Mouse (Mus musculus) cerebellum, adult 11-12 months (tissue): ENCODE results near the gene Sphk1.
A peak's percentile ranks its signal among the peaks of the same experiment; 100 is the strongest.

Experiments used
- DNase-seq: peaks from one replicate; pipeline ENCODE4 v3.0.0; 2022

Gene Sphk1

DNA sequence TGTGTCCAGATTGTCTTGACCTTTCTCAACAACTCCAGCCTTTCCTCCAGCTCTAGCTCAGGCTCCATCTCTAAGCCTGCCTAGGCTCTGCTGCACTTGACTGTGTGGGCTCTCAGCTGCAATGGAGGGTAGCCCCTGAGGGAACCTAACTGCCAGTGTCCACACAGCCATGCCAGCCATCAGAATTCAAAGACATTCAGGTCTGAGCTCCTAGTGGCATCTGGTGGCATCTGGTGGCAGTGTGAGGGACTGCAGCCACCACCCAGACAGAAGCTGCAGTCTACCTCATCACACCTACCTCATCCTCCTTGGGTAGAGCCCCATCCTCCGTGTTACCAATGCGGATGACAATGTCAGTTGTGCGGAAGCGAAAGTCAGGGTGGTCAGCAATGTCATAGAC lies 12.4 kb downstream of the Sphk1 start:
- DNase-seq, result no peak

DNA sequence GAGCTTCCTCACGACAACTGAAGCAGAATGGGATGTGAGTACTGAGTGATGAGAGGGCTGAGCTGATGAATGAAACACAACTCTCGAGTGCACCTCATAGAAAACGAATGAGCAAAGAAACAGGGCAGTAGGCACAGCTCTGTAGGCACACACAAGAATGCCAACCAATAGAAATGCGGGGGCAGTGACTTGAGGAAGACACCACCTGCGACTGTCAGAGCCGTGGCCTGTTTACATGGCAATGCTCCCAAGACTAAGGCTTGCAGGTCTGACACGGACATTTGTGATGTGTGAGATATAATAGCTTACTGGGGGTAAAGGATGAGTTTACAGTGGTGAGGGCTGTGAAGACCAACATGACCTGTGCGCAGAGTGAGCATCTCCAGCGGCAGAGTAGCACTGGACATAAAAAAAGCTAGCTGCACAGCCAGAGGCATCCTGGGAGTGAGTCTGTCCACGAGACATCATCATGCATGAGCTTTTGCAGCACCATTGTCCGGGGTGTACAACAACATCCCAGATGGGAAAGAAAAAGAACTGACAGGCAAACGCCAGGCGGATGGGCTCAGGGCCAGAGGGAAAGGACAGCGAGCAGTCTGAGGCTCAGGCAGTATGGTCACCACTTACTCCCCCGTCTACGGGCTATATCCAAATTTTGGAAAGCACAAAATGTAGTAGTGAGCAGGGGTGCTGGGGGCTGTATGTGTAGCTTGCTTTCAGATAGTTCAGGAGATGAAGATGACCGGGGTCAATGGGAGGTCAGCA lies 16.8 kb downstream of the Sphk1 start:
- no peak for DNase-seq

DNA sequence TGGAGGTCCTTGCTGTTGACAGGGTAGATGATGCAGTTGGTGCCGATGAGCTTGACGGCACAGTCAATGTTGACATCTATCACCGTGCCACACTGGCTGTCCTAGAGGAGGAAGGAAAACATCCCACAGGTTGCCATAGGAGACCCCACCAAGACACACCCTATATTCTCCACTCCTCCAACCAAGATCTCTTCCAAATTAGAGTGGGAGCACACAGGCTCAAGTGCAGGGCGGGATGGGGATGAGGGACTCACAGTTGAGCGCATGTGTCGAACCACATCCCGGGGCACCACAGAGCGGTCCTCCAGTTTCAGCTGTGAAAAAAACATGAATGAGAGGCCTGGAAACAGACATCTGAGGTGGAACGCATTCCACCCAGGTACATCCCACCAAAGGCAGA lies 18.1 kb downstream of the Sphk1 start:
- no peak for DNase-seq

DNA sequence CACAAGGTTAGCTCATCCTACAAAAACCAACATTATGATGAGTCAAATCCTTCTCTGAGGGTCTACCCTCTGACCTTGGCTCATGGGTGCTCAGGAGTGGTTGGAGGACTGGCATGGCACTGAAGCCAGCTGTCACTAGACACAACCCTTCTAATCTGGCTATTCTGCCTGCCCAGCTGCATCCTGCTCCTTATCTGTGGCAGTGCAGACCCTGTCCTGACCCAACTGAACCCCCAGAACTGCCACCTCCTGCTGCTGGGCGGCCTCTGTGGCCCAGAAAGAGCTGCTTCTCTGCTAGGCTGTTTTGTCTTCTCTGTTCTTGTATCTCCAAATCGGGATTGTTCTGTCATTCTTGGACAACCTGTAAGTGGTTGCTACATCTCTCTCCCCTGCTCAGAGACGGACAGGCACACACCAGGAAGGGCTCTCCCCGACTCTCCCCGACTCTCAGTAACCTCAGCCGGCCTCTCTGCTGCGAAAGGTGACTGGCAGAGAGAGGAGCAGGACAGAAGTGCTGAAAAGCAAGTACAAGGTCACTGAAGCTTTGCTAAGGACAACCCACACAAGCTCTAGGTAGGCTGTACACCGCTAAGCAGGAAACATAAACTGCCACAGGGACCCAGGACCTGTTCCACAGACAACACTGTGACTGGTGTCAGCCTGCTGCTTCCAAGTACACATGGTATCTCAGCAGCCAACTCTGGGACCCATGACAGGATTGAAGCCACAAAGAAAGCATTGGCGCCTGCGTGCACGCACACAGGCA lies 18.7 kb downstream of the Sphk1 start:
- DNase-seq, result no peak

DNA sequence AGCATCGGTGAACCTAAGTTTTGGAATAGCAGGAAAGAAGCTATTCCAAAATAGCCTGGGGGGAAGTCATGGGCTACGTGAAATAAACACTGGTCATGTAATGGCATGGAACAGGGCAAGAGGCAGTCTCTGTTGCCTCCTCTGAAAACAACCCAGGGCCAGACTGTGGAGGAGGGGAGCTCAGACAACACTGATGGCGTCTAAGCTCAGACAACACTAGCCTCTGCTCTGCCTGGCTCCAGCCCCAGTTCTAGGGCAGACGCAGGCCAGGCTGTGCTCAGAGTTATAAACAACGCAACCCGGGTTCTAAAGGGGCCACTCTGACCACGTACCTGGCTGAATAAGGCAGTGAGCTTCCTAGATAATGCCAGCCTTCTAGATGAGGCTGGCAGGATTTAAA lies 20.0 kb downstream of the Sphk1 start:
- no peak for DNase-seq

DNA sequence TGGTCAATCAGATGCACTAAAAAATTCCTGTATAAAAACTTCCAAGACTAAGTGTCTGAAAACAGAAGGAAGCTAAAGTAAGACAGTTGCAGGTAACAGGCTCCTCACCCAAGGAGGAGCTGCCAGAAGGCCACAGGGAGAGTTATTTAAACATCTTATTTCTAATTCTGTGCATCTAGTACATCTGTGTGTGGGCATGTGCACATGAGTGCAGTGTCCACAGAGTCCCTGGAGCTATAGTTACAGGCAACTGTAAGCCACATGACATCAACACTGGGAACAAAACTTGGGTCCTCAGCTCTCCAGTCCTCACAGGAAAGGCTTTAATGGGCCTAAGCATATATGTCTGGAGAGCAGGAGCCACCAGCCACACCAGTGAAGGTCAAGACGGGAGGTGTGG lies 21.5 kb downstream of the Sphk1 start:
- no peak for DNase-seq

DNA sequence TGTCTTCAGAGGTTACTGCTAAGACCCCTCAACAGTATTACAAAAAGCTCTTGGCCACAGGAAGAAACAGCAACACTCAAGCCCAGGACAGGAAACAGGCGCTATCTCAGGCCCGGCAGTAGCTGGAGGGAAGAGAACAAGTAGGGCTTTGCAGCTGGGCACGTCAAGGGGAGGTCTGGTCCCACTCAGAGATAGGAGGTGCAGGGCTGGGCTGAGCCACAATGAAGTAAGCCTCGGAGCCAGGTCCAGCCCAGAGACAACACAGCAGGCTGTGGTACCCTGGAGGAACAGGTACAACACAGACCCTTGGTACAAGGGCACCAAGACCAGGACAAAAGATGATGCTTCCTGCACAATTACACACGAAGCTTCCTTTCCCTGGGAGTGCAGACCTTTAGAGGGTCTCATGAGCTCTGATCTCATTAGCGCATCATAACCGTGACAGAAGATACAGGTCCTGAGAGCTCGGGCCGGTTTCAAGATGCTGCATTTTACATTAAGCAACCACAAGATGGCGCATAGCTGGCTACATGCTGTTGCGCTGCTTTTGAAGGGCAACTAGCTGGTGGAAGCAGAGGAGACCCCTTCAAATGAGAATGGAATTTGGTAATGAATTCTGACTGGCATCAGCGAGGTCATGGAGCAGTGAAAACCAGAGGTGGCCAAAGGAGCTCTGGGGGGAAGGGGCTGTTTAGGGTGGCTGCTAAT lies 23.6 kb downstream of the Sphk1 start:
- DNase-seq, result no peak

DNA sequence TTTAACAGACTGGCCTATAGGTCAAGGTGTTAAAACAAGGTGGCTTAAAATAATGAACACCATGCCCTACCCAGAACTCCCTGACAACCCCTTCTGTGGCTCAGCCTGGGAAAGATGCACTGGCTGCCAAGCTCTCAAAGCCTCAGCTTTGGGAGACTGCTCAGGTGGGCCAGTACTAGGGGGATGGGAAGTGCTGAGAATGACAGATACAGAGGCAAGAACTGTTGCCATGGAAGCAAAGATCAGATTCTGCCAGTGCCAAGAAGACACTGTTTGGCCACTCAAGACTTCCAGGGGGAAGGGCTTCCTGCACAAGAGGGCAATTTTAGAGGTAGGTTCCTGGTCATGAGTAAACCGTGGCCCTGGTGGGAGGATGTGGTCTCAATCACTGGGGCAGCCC lies 24.8 kb downstream of the Sphk1 start:
- no peak for DNase-seq

DNA sequence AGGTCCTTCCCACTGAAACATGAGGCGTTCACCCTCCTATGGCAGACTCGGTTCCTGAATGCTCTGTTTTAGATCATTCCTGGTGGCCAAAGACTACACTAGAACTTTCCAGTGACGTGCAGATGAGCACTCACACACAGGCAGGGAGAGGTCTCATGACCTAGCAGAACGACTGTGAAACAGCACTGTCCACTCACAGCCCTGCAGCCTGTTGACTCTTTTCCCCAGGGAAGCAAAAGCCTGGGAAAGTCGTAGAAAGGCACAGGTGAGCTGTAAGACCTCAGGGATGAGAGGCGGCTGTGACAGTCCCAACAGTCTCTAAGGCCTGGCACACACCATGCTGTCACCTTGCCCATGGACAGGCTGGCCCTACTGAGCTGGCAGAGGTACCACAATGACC lies 25.6 kb downstream of the Sphk1 start:
- DNase-seq, result no peak

DNA sequence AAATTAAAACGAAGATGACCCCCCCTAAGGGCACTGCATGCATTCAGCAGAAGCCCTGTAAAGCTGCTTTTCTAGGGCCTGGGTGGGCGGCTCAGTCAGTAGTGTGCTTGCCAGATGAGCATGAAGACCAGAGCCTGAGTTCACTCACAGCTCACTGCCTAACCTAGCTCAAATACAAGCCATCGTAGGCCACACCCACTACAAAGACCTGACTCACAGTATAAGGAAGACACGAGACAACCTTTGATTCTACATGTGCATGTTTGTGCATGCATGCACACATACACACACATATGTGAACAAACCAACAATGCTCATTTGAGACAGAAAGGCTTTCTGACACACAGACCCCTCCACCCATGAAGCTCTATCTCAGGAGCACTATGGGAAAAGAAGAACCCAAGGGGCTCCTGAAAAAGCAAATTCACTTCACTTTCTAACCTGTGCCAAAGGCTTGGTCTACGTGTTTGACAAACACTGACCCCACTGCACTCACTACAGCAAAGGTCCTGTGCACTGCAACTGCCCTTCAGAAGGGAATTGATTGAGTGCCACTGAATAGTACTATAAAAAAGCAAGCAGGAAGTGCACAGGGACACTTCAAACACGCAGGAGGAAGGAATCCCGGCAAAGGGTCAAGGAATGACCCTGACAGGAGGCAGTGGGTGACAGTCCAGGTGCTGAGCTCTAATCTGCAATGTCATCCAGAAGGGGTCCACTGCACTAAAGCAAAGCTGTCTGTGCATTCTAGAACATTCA lies 34.7 kb downstream of the Sphk1 start:
- DNase-seq, result no peak

DNA sequence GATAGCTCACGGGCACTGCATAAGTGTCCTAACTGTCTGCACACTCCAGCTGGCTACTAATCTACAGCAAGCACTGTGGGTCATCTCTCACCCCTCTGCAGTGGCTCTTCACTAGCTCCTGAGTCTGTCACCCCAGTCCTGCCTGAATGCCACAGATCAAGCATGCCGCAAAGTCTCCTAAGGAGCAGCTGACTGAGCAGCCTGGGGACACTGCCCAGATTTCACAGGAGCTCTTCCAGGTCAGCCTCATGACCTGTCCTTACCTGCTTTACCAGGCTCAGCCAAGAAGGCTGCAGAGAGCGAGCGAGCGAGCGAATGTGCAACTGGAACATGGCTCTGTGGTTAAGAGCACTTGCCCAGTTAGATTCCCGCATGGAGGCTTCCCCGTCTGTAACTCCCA lies 36.8 kb downstream of the Sphk1 start:
- DNase-seq, result no peak

DNA sequence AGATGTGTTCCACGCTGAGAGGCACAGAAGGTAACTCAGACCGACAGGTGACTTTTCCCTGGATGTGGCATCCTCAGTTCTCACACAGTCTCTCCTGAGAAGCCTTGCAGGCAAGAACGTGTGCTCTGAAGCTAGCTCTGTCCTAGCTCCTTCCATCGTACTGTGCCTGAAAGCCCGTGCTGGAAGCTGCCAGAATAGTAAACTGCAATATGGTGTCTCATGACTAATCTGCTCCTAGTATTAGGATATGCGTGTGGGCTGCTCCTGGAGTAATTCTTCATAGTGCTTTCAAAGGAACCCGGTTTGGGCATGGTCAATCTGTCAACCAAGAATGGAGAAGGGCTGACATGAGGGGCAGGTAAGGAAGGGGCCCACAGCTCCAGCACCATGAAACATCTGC lies 40.1 kb downstream of the Sphk1 start:
- DNase-seq, result no peak

DNA sequence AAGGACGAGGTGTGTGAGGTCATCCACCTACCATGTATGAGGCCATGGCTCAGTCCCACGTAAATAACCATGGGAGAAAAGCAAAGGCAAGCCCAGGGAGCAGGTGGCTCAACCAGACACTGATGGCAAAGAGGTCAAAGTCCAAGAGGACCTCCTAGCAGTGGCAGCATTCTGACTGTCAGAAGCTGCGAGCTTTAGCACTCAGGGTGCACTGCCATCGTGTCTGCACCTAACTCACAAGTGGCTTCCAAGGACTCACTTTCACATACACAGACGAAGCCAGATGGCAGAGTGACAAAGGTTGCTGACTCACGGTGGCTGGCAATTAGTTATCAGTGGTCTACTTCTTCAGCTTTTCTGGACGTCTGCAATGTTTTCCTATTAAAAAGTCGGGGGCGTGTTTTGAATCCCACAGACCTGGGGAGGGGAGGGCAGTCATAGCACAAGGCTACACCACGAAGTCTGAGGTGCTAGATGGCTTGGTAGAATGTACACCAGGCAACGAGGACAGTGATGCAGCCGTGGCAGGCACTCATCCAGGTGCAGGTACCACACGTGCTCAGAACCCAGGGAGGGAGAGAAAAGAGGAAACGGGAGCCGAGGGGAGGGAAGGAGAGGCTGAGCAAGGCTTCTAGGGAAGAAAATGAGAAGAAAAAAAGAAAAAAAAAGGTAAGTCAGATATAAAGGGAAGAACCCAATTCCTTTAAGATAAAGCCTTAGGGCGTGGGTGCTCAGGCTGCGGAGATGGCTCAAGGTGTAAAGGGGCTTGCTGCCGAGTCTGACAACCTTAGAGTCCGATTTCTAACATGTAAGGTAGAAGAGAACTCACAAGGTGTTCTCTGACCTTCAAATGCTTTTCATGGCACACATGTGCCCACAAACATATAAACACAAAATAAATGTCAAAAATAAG lies 41.3 kb downstream of the Sphk1 start:
- peak; percentile 28 for DNase-seq

DNA sequence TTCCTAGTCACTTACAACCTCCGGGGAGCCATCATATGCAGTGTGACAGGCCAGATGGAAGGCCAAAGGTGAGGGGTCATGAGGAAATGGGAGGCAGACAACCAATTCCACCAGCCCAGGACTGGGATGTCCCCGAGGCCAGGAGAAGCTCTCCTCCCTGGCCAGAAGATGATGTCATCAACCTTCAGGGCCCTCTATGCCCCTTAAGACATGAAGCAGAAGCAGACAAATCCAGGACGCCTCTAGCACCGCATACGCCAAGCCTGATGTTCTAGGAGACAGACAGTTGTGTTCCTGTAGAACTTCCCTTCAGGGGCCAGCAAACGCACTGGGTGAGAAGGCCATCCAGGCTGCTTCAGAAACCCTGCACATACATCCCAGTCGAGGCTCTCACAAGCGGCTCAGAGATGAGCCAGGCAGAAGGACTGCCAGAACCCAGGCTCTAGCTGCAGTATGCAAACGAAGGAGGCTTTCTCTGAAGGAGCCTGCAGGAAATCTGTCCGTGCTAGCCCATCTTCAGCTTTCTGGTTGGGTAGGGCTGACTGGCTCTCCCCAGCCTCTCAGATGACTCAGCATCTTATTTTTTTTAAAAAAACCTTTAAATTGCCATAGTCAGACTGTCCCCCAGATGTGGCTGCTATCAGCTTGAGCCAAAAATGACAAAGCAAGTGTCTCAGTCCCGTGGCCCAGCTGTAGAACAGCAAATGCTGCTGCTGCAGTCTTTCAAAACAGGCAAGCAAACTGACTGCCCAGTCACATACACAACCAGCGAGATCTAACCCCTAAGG lies 42.2 kb downstream of the Sphk1 start:
- peak; percentile 18 for DNase-seq

DNA sequence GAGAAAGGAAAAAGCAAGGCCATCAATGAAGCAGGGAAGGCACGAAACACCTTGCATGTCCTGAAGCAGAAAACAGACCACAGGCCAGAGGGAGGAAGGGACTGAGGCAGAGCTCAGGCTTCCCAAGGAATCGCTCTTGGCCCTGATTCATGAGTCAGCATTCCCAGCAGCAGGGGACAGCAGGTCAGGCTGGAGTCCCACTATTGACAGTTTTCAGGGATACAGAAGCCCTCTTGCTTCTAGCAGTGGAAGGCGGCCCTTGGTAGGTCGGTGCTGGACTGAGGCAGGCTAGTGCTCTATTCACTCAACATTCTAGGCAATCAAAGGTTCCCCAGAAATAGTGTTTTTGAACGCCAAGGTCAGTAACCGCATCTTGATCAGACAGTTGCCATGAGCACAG lies 43.8 kb downstream of the Sphk1 start:
- DNase-seq, result peak; percentile 39

DNA sequence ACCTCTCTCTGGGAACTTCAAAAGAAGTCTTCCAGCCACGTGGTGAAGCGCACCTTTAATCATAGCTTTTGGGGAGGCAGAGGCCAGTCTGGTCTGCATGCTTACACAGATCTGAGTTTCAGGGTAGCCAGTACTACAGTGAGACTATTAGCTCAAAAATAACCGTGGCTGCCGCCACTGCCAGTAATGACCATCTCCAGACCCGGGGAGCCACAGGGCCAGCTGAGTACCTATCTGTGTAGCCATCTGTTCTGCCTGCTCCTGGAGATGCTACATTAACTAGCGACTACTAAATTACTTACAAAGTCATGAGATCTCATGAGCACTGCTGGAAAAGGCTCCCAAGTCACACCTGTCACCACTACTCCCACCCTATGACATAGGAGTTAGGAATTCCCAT lies 44.3 kb downstream of the Sphk1 start:
- DNase-seq, result peak; percentile 36

DNA sequence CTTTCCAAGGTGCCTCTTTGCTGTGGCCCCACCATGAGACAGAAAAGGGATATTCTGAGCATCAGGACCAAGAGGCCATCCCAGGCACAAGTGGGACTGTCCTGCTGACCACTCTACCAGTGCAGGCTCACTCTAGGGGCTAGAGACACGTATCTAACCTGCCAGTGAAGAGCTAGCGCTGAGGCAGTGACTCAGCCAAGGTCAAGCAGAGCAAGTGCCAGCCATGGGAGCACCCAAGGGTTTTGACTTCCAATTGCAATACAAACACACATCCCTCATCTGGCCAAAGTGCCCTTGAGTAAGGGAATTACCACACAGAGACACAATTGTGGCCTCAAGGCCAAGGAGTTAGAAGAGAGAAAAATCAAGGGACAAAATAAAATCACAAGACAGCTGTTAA lies 44.7 kb downstream of the Sphk1 start:
- no peak for DNase-seq

DNA sequence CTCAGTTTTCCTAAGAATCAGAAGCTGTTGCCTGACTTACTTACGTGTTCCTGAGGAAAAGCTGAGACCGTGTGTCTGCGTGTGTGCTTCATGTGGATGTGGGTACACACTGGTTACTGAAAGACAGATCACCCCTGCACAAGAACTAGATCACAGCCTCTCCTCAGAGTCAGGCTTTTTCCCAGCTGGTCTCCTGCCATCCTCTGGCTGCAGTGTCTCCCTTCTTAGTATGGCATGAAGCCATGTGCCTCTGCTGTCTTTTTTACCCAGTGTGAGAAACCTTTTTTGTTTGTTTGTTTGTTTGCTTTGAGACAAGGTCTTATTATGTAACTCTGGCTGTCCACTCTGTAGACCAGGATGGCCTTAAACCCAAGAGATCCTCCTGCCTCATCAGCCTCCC lies 48.6 kb downstream of the Sphk1 start:
- no peak for DNase-seq

DNA sequence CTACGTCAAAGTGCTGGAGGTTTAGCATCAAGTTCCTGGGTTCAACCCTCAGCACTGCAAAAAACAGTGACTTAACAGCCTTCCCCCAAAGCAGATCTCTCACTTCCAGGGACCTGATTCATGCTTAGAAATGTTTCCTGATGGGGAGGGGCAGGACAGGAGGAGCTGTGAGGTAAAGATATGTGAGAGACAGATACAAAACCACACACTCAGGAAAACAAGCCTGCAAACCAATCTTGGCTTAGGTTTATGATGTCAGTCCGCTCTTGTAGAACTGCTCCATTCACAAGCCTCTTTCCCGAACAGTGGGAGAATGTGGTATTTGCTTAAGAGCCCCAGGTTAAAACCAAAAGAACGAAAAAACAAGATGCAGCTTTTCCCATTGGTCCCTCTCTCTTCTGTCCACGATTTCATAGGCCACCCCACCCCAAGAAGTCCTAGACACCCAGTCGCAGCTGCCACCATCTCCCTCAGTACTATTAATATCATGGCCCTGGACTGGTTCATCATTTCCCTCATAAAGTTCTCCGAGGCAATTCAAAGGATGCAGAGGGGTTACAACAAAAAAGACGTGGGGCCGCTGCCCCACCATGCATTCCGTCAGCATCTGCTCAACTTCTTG lies 49.4 kb downstream of the Sphk1 start:
- no peak for DNase-seq

DNA sequence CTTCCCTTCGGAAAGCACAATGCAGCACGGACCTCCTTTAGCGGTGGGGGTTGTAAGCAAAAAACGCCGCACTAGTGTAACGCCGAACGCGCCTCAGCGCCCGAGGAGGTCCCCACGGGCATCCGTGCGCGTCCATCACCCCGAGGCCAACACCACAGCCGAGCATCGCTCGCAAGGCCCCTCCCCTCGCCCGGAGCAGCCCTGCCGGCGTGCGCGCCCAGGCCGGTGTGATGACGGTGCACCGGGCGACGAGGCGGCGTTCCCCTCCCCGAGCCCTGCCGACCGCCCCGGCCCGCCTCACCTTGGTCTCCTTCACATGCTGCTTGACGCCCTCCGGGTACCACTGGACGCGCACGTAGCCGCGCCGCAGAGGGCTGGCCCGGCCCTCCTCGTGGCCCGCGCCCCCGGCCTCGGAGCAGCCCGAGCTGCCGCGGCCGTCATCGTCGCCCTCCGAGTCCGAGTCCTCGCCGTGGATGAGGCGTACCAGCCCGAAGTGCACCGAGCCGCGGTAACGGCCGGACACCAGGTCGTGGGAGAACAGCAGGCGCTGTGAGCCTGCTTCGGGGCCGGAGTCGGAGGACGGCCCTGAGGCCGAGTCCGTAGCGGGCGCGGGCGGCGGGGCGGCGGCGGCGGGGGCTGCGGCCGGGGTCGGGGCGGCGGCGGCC lies 50.1 kb downstream of the Sphk1 start:
- DNase-seq, result peak; percentile 68
